Mouse (Mus musculus): ENCODE results near the gene Unc45a.
A peak's percentile ranks its signal among the peaks of the same experiment; 100 is the strongest.
"Not testable (repeated sequence)": the region's sequence is repeated elsewhere in the genome, so short reads cannot be mapped to it uniquely, and the experiment has no call there.

Unc45a gene

GRCm38 (mm10) chr7:80325292-80325868 lies 15.4 kb downstream of the Unc45a start:
- DNase-seq (ENCODE audit: low spot score): no peak

DNA sequence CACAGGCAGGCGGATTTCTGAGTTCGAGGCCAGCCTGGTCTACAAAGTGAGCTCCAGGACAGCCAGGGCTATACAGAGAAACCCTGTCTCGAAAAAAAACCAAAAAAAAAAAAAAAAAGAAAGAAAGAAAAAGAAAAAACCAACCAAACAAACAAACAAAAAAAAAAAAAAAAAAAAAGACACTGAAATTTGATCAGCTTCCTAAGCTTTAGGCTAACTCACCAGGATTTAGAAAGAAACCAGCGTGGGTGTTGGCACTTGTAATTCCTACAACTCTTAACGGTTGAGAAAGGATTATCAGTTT lies 16.0 kb downstream of the Unc45a start:
- not testable (repeated sequence) for DNase-seq (ENCODE audit: low spot score)

DNA sequence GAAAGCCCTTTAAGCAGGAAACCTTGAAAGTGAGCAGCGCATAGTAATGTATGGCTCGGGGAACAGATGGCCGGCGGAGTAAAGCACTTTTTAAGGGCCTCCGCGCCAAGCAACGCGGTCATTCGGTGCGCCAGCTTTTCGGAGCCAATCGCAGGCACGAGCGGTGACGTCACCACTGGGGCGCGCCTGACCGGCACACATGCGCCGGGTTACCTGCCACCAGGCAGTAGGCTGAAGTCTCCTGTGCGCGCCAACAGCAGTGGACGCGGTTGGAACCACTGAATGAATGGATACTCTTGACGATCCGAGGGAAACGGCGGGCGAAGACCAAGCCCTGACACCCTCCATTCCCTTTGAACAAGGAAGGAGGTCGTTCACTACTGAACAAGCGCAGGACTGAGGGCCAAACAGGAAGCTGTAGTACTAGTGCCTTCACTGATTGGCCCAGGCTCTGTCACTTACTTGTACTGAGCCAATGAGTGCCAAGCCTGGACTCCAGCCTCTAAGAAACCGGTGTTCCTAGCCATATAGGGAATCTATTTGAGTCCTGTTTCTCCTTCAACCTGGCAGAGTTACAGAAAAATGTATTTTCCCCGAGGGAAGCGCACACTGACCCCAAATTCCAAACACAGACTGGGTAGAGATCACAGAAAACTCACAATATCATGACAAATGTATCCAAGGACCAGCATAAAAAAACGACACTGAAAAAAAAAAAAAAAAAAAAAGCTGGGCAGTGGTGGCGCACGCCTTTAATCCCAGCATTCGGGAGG lies 16.6 kb downstream of the Unc45a start, which contains the start of gene Rccd1:
TSS of gene Rccd1 (minus strand) at position 412 of the 773 bp plus-strand sequence.
- peak; percentile 88 for DNase-seq (ENCODE audit: low spot score)

DNA sequence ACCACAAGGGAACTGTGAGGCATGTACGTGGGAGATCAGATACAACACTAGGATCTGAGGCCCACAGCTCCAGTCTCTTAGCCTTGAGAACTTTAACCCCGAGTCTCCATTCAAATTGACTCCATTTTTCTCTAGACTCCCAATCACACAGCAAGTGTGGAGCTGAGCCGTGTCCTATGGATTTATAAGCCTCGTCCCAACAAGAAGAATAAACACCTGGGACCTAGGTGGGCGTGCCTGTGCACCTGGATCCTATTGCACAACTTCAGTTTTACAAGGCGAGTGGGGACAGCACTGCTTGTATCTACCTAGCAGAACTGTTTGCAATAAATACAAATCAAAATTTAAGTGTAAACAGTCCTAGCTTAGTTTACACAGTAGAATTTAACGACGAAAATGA lies 17.5 kb downstream of the Unc45a start:
- DNase-seq (ENCODE audit: low spot score): no peak

DNA sequence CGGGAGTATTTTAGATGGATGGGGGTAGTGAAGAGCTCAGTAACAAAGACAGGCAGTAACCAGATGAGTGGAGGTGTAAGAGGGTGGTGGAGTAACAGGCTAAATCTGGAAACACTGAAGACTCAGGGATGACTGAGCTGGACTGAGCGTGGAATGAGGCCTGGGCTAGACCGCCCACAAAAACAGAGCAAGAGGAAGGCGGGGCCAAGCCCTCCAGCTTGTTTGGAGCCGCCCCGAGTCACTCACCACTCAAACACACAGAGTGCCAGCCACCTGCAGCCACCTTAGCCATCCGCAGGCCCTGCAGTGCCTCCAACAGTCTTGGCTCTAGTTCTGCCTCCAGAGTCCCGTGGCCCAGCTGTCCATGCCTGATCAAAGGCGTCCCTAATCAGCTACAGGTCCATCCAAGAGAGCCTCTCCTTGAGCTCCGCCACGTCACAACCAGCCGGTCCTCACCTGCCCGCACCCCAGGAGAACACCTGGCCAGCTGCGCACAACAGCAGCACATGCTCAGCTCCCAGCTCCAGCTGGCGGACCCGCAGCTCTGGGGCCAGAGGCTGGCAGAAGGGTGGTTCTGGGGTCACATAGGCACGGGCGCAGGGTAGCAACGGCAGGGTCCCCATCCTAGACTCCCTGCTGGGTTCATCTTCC lies 20.8 kb downstream of the Unc45a start:
- DNase-seq (ENCODE audit: low spot score): no peak

DNA sequence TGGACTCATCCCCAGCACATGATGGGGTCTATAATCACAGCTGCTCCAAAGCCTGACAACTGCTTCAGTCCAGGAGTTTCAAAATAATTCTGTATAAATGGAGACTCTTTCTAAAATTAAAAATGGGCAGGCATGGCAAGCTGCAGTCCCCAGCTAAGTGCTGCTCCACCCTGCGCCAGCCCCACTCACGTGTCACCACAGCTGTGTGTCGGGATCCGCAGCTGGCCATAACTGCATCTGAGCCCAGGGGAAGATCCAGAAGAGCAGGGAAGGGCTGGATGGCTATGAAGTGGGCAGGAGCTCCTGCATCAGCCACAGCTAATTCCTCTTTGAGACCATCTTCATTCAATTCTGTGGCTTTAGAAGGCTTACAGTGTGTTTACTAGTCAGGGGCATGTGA lies 22.1 kb downstream of the Unc45a start:
- DNase-seq (ENCODE audit: low spot score): no peak

DNA sequence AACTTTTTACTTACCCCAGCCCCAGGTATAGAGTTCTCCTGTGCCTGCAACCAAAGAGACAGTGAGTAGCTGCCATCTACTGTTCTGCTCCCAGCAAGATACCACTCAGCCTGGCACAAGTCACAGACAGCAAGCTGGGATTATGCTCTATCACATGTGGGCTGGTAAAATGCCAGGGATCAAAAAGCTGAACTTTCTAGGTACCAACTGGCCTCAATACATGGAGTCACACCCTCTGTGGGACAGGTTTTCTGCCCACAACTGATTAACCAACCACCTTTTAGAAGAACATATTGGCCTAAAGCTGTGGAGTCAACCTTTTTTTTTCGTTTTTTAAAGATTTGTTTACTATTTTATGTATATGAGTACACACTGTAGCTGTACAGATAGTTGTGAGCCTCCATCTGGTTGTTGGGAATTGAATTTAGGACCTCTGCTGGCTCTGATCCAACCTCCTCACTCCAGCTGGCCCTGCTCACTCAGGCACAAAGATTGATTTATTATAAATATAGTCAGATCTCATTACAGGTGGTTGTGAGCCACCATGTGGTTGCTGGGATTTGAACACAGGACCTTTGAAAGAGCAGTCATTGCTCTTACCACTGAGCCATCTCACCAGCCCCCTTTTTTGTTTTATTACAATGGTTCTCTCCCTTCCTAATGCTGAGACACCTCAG lies 23.2 kb downstream of the Unc45a start:
- no peak for DNase-seq (ENCODE audit: low spot score)

DNA sequence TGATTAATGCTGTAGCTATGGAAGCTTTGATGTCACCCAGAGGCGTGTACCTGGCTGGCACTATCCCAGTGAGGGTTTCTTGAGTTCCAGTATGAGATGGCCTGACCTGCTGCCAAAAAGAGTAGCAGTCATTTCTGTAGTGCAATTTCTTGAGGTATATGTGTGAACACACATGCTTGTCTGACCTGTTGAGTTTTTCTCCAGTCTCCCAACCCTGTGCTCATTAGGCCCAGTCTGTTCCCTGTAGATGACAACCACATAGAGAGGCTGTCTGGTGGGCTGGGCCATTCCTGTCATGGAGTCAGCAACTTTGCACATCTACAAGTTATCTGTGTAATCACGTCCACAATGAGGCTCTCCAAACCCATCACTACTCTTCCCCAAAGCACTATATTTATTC lies 25.1 kb downstream of the Unc45a start:
- no peak for DNase-seq (ENCODE audit: low spot score)

GRCm38 (mm10) chr7:80310771-80311170 lies 30.0 kb downstream of the Unc45a start:
- no peak for DNase-seq (ENCODE audit: low spot score)

- DNase-seq (ENCODE audit: low spot score): no peak
Observed at GRCm38 (mm10) chr7:80307766-80308165, 33.0 kb downstream of the Unc45a start.

- no peak for DNase-seq (ENCODE audit: low spot score)
Observed at GRCm38 (mm10) chr7:80301522-80301921, 39.3 kb downstream of the Unc45a start.

- DNase-seq (ENCODE audit: low spot score): no peak
Observed at GRCm38 (mm10) chr7:80299568-80299967, 41.2 kb downstream of the Unc45a start.

GRCm38 (mm10) chr7:80298754-80299153 lies 42.1 kb downstream of the Unc45a start:
- no peak for DNase-seq (ENCODE audit: low spot score)

GRCm38 (mm10) chr7:80297041-80297440 lies 43.8 kb downstream of the Unc45a start:
- no peak for DNase-seq (ENCODE audit: low spot score)

DNA sequence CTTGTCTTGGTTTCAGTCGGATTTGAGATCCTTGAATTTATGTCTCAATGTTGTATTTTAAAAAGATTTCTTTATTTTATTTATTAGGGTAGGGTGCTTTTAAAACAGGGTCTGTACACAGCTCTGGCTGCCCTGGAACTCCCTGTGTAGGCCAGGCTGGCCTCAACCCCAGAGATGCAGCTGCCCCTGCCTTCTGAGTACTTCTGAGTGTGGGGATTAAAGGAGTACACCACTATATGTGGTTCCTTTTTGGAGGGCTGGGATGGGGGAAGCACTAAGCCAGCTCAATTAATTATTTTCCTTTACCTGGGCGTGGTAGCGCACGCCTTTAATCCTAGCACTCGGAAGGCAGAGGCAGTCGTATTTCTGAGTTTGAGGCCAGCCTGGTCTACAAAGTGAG lies 44.3 kb downstream of the Unc45a start:
- no peak for DNase-seq (ENCODE audit: low spot score)

- DNase-seq (ENCODE audit: low spot score): no peak
Observed at GRCm38 (mm10) chr7:80294764-80295648, 45.8 kb downstream of the Unc45a start.

DNA sequence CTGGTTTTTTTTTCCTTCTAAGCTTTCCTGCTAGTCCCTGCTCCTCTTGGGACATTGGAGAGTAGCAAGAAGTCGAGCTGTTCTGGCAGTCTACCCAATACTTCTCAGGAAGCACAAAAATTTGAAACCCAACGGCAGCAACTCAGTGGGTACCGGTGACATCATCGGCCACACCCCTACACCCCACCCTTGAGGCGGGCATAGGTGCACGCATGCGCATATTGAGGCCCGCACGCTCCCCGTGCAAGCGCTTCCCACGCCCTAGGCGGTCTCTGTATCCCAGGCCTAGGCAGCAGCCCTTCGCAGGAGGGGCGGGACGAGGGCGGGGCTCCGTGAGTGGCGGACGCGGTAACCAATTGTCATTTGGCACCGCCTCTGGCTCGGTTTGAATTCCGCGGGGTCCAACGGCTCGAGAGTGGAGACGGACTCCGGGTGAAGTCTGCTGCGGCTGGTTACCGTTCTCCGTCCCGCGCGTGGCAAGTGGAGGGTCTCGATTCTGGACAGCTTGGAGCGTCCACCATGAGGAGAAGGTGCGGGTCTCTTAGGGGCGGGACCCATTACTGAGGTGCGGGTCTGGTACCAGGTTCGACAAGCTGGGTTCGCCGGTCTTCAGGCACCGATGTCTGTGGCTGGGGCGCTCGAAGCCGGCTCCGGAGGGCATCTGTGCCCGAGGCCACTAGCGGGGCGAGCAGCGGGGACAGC lies 46.6 kb downstream of the Unc45a start, which contains the start of gene Prc1:
TSS of gene Prc1 (plus strand) at position 389 of the 702 bp plus-strand sequence.
- peak; percentile 98 for DNase-seq (ENCODE audit: low spot score)

DNA sequence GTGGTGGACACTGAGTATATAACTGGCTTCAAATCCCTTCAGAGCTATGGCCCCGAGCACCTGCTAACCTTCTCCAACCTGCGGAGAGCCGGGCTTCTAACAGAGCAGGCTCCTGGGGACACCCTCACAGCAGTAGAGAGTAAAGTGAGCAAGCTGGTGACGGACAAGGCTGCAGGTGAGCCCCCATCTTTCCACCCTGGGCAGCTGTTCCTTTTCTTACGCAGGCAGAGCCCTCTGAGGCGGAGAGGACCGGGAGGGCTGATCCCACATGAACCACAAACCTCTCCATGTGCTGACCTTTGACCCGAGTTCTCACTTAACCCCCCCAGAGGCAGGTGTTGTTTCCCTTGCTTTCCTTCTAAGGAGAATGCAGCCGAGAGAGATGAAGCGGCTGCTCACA lies 53.1 kb downstream of the Unc45a start:
- no peak for DNase-seq (ENCODE audit: low spot score)

- no peak for DNase-seq (ENCODE audit: low spot score)
Observed at GRCm38 (mm10) chr7:80285725-80286124, 55.1 kb downstream of the Unc45a start.

DNA sequence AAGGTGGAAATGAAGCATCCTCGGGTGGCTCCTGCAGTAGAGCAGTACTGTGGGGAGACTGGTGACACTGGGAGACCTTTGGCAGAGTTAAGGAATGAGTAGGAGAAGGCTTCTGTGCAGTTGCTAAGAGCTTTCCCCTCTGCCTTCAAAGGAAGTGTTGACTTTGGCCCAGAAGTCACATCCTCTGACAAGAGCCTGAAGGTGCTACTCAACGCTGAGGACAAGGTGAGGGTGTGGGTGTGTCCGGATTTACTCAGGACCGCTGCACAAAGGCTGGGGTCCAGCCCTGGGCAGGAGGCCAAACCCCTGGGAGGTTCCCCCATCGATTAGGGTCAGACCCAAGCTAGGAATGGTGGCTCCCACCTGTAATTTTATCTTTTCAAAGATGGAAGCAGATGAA lies 56.4 kb downstream of the Unc45a start:
- no peak for DNase-seq (ENCODE audit: low spot score)
